Mouse (Mus musculus) CH12.LX (cell line): ENCODE data around the gene Gm7271. TPM values are rescaled to one million over a fixed set of nuclear protein-coding genes. Genes with fewer than 3 reads are reported as not detected.

Experiments used
- DNase-seq: peaks from one replicate; pipeline ENCODE4 v3.0.0-alpha.2; 2013; ENCODE audit errors: extremely low read depth
- H3K27ac ChIP-seq: 2 replicates; pipeline ENCODE4 v1.5.1; 2012; ENCODE audit warnings: low read depth, mild to moderate bottlenecking, control low read depth, moderate library complexity; ENCODE audit not compliant: insufficient read depth
- H3K27me3 ChIP-seq: replicated peaks from 2 replicates; pipeline ENCODE3; 2012; ENCODE audit warnings: inconsistent platforms
- H3K36me3 ChIP-seq, 2 experiments: replicated peaks in 1 of 2; 2 replicates each; pipeline versions ENCODE3 to v1.6.1; 2012; ENCODE audit warnings: inconsistent platforms in 1 of 2, low read length in 1 of 2, mild to moderate bottlenecking in 1 of 2, mixed read lengths in 1 of 2, moderate library complexity in 1 of 2; ENCODE audit not compliant: control insufficient read depth in 1 of 2, insufficient read depth in 1 of 2
- H3K4me1 ChIP-seq, 2 experiments: 2 replicates each; pipeline ENCODE4 v1.6.1; 2012; ENCODE audit warnings: inconsistent platforms in 1 of 2, moderate library complexity in 1 of 2; ENCODE audit not compliant: insufficient read depth in 2 of 2, control insufficient read depth in 1 of 2
- H3K4me2 ChIP-seq: 2 replicates; pipeline ENCODE4 v1.6.1; 2012; ENCODE audit warnings: low read depth, mild to moderate bottlenecking, control low read depth; ENCODE audit not compliant: poor library complexity, insufficient read depth, severe bottlenecking
- H3K4me3 ChIP-seq, 3 experiments: fragments of 150-350 bp in 1 of 3; sonication (generic) in 1 of 3; replicated peaks in 1 of 3; 2 replicates each; pipeline versions ENCODE3 to v1.5.1; 2011 to 2012; ENCODE audit warnings: low read depth in 2 of 3, low read length in 2 of 3, mild to moderate bottlenecking in 2 of 3, moderate library complexity in 2 of 3, control low read depth in 1 of 3, improper control_type of control experiment in 1 of 3, inconsistent platforms in 1 of 3, mixed read lengths in 1 of 3; ENCODE audit not compliant: poor library complexity in 1 of 3
- H3K79me2 ChIP-seq: replicated peaks from 2 replicates; pipeline ENCODE4 v1.6.1; 2012; ENCODE audit warnings: mild to moderate bottlenecking, moderate library complexity; ENCODE audit not compliant: control insufficient read depth, poor library complexity, insufficient read depth, severe bottlenecking; ENCODE audit errors: extremely low read depth
- H3K9ac ChIP-seq: 2 replicates; pipeline ENCODE4 v1.6.1; 2012; ENCODE audit warnings: low read depth, mild to moderate bottlenecking, control low read depth, moderate library complexity; ENCODE audit not compliant: insufficient read depth
- H3K9me3 ChIP-seq: replicated peaks from 2 replicates; pipeline ENCODE3; 2012; ENCODE audit warnings: low read length, inconsistent platforms, mixed read lengths
- BHLHE40 ChIP-seq: IDR thresholded peaks from 2 replicates; pipeline ENCODE4 v1.6.1; 2011; ENCODE audit warnings: mild to moderate bottlenecking, low read depth, low read length, improper control_type of control experiment
- CHD1 ChIP-seq: IDR thresholded peaks from 2 replicates; pipeline ENCODE4 v1.6.1; 2012; ENCODE audit warnings: low read depth, low read length, improper control_type of control experiment, inconsistent platforms
- CHD2 ChIP-seq: IDR thresholded peaks from 2 replicates; pipeline ENCODE4 v1.6.1; 2011; ENCODE audit warnings: low read length, improper control_type of control experiment
- E2F4 ChIP-seq: IDR thresholded peaks from 2 replicates; pipeline ENCODE4 v1.6.1; 2011; ENCODE audit warnings: low read depth, low read length, improper control_type of control experiment; ENCODE audit not compliant: insufficient replicate concordance
- EP300 ChIP-seq: IDR thresholded peaks from 2 replicates; pipeline ENCODE4 v1.6.1; 2011; ENCODE audit warnings: low read length, improper control_type of control experiment
- ETS1 ChIP-seq: conservative IDR thresholded peaks from 2 replicates; pipeline ENCODE4 v1.6.1; 2012; ENCODE audit warnings: low read depth, mild to moderate bottlenecking, inconsistent platforms, low read length, improper control_type of control experiment, moderate library complexity
- GABPA ChIP-seq: IDR thresholded peaks from 2 replicates; pipeline ENCODE4 v1.6.1; 2012; ENCODE audit warnings: low read depth, low read length, improper control_type of control experiment, inconsistent platforms; ENCODE audit not compliant: insufficient replicate concordance
- IRF4 ChIP-seq: IDR thresholded peaks from 2 replicates; pipeline ENCODE4 v1.6.1; 2014; ENCODE audit warnings: low read depth, mild to moderate bottlenecking, inconsistent platforms, low read length, improper control_type of control experiment
- MAFK ChIP-seq: IDR thresholded peaks from 2 replicates; pipeline ENCODE4 v1.6.1; 2011; ENCODE audit warnings: low read length, improper control_type of control experiment; ENCODE audit not compliant: insufficient replicate concordance
- MAX ChIP-seq: IDR thresholded peaks from 2 replicates; pipeline ENCODE4 v1.6.1; 2011; ENCODE audit warnings: low read length, improper control_type of control experiment
- MAZ ChIP-seq: IDR thresholded peaks from 2 replicates; pipeline ENCODE4 v1.6.1; 2012; ENCODE audit warnings: low read depth, mild to moderate bottlenecking, inconsistent platforms, low read length, improper control_type of control experiment, moderate library complexity
- MEF2A ChIP-seq: IDR thresholded peaks from 2 replicates; pipeline ENCODE4 v1.6.1; 2014; ENCODE audit warnings: low read depth, mild to moderate bottlenecking, inconsistent platforms, low read length, improper control_type of control experiment, borderline replicate concordance
- MXI1 ChIP-seq: IDR thresholded peaks from 2 replicates; pipeline ENCODE4 v1.6.1; 2011; ENCODE audit warnings: mild to moderate bottlenecking, low read depth, low read length, improper control_type of control experiment
- POLR2AphosphoS2 ChIP-seq: IDR thresholded peaks from 2 replicates; pipeline ENCODE4 v1.6.1; 2011; ENCODE audit warnings: low read depth, low read length, improper control_type of control experiment
- RAD21 ChIP-seq: IDR thresholded peaks from 2 replicates; pipeline ENCODE4 v1.6.1; 2011; ENCODE audit warnings: low read depth, mild to moderate bottlenecking, low read length, improper control_type of control experiment, moderate library complexity
- SIN3A ChIP-seq: IDR thresholded peaks from 2 replicates; pipeline ENCODE4 v1.6.1; 2012; ENCODE audit warnings: low read length, improper control_type of control experiment, inconsistent platforms
- TBP ChIP-seq: conservative IDR thresholded peaks from 2 replicates; pipeline ENCODE4 v1.6.1; 2011; ENCODE audit warnings: low read depth, low read length, improper control_type of control experiment
- TCF12 ChIP-seq: IDR thresholded peaks from 2 replicates; pipeline ENCODE4 v1.6.1; 2014; ENCODE audit warnings: low read depth, mild to moderate bottlenecking, inconsistent platforms, low read length, improper control_type of control experiment
- UBTF ChIP-seq: IDR thresholded peaks from 2 replicates; pipeline ENCODE4 v1.6.1; 2012; ENCODE audit warnings: low read depth, mild to moderate bottlenecking, inconsistent platforms, low read length, improper control_type of control experiment, moderate library complexity
- ZMIZ1 ChIP-seq: IDR thresholded peaks from 2 replicates; pipeline ENCODE4 v1.6.1; 2012; ENCODE audit warnings: low read depth, mild to moderate bottlenecking, inconsistent platforms, low read length, improper control_type of control experiment
- ZNF384 ChIP-seq: IDR thresholded peaks from 2 replicates; pipeline ENCODE4 v1.6.1; 2012; ENCODE audit warnings: low read depth, low read length, improper control_type of control experiment, inconsistent platforms
- dilution Hi-C: fragments of 300-500 bp; cut with MboI; formaldehyde crosslinking; loops from 2 replicates; pipeline ENCODE4 v1.14.3; 2020; ENCODE audit warnings: low sequenced_read_pairs; ENCODE audit not compliant: extremely low pct_unique_long_range_greater_than_20kb, extremely low pct_ligation_motif_present
- in situ Hi-C: fragments of 300-500 bp; cut with MboI; formaldehyde crosslinking; loops from 3 replicates; pipeline ENCODE4 v1.14.3; 2019; ENCODE audit warnings: low sequenced_read_pairs, low pct_ligation_motif_present, low pct_unique_long_range_greater_than_20kb, mixed read lengths
- polyA plus RNA-seq: library from polyadenylated mRNA; unstranded; fragments of >175 nt; gene quantifications from 2 replicates; pipeline ENCODE4 v1.2.1, GENCODE M21; 2012; ENCODE audit warnings: low read depth; ENCODE audit not compliant: insufficient read length
- total RNA-seq, 2 experiments: library from RNA; depleted of rRNA; stranded (reverse); fragments of 300-350 nt in 1 of 2; fragments of >200 nt in 1 of 2; gene quantifications; 2 replicates each; pipeline ENCODE4 v1.2.3; 2012 to 2014

Gene Gm7271
- total and polyA plus RNA-seq, 3 experiments = not detected

GRCm38 (mm10) chr5:76476873-76477272 is 7.0 kb upstream of the Gm7271 start:
- no peak for DNase-seq
- H3K36me3 ChIP-seq = no peaks in the 10 kb centered on the region
- H3K79me2 ChIP-seq = no peaks in the 10 kb centered on the region
- TF ChIP-seq IRF4 (no peak), TCF12 (no peak), SIN3A (no peak), CHD2 (no peak), UBTF (no peak), TBP (no peak), POLR2AphosphoS2 (no peak), GABPA (no peak), MAFK (no peak), ZNF384 (no peak), MEF2A (no peak), MAZ (no peak), E2F4 (no peak), EP300 (no peak), ZMIZ1 (no peak), MAX (no peak), CHD1 (no peak), RAD21 (no peak)
- no peaks in the 10 kb centered on the region for H3K27me3 ChIP-seq
- H3K9me3 ChIP-seq = no peaks in the 10 kb centered on the region
- dilution Hi-C loops (no loop called here), in situ Hi-C loops (no loop called here)
- H3K9ac ChIP-seq = no peak overlapping the region
- H3K27ac ChIP-seq = no peak overlapping the region
- no peak overlapping the region for H3K4me3 ChIP-seq
- peaks cover 0 to 3% of the 10 kb centered on the region in 2 experiments; a peak in 2 of 4 replicates for H3K4me1 ChIP-seq
- no peak overlapping the region for H3K4me2 ChIP-seq

GRCm38 (mm10) chr5:76477764-76478163 is 6.1 kb upstream of the Gm7271 start:
- no peak for TF ChIP-seq BHLHE40
- no peak for TF ChIP-seq ETS1
- TF ChIP-seq MXI1 = no peak
- H3K79me2 ChIP-seq = no peaks in the 10 kb centered on the region
- dilution Hi-C loops = no loop called here

More at GRCm38 (mm10) chr5:76477764-76478163, 6.1 kb upstream of the Gm7271 start:
- no peak overlapping the region for H3K9ac ChIP-seq
- no peak overlapping the region for H3K4me3 ChIP-seq
- in situ Hi-C loops = no loop called here
- no peaks in the 10 kb centered on the region for H3K27me3 ChIP-seq
- H3K9me3 ChIP-seq = peaks cover under 1% of the 10 kb centered on the region
- no peak for DNase-seq
- H3K36me3 ChIP-seq = no peaks in the 10 kb centered on the region
- H3K4me1 ChIP-seq = peaks cover 0 to 3% of the 10 kb centered on the region in 2 experiments; a peak in 2 of 4 replicates
- no peak overlapping the region for H3K27ac ChIP-seq
- no peak overlapping the region for H3K4me2 ChIP-seq
